In the genomic region with DNA sequence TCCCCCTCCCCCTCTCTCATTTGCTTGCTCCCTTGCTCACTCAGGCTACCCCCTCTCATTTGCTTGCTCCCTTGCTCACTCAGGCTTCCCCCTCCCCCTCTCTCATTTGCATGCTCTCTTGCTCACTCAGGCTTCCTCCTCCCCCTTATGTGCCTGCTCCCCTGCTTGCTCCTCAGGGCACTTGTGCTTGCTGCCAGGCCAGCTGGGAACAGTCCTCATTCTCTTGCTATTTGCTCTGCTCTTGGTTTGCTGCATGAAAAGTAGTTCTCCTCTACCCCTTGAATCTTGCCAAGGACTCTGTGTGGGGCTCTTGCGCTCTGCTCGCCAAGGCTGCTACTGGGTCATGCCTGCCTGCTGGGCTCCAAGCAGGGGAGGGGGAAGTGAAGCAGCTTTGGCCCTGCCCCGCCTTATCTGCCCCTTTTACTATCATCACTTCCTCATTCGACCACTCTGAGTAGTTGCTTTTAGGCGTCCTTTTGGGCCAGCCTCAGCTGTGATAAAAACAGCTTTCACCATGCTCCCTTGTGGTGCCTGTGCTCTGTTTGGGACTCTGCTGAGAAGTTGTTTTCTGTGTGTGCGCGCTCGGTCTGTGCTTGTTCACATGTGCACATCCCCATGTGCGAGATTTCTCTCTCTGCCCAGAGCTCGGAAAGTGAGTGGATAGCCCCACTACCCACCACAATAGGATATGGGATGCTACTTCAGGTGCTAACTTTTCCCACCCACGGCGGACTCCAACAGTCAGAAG, we compare ENCODE assay signal across 8 mouse cellular contexts. TPM values are rescaled to one million over a fixed set of nuclear protein-coding genes. Genes with fewer than 3 reads are reported as not detected.
DNase-seq lines count a peak whose midpoint lies in the region; ATAC-seq and TF ChIP-seq lines count a peak whose summit lies in the region.

No protein-coding gene starts in this region.

- WGBS in heart, embryonic 10.5 days = 16% methylated on average over 12 of the region's 12 CpGs
- 36% methylated on average over 12 of the region's 12 CpGs for WGBS in embryonic facial prominence, embryonic 10.5 days
- 30% methylated on average over 12 of the region's 12 CpGs for WGBS in hindbrain, embryonic 16.5 days

- H3K9me3 ChIP-seq in heart, embryonic 10.5 days = no peaks in the 10 kb centered on the region
- H3K9me3 ChIP-seq in MEL (replicated peaks; ENCODE audit: insufficient read depth, low read length) = no peaks in the 10 kb centered on the region
- H3K9me3 ChIP-seq in embryonic facial prominence, embryonic 10.5 days = no peaks in the 10 kb centered on the region
- H3K9me3 ChIP-seq in hindbrain, embryonic 16.5 days (ENCODE audit: control insufficient read depth, low read length) = no peaks in the 10 kb centered on the region
- H3K9me3 ChIP-seq in megakaryocyte, embryonic 14.5 days = no peaks in the 10 kb centered on the region

- H3K79me2 ChIP-seq in MEL (ENCODE audit: control insufficient read depth, insufficient read depth, low read length, poor library complexity) = no peaks in the 10 kb centered on the region

- peak overlapping the region; percentile 52 for H3K4me3 ChIP-seq in heart, embryonic 10.5 days
- peak overlapping the region; percentile 41 to 44; a peak in 3 of 4 replicates for H3K4me3 ChIP-seq in MEL (ENCODE audit: control insufficient read depth in 1 of 2, insufficient read depth in 1 of 2, low read depth in 2 of 2, low read length in 2 of 2)
- peak overlapping the region; percentile 32 for H3K4me3 ChIP-seq in embryonic facial prominence, embryonic 10.5 days
- H3K4me3 ChIP-seq in hindbrain, embryonic 16.5 days (ENCODE audit: low read length) = peak overlapping the region; percentile 1; the same call in 1 of the 2 replicates
- H3K4me3 ChIP-seq in megakaryocyte, embryonic 14.5 days (replicated peaks) = peak overlapping the region; percentile 28

- no peak for TF ChIP-seq EP300 in MEL (IDR thresholded peaks at IDR 0.05; ENCODE audit: low read depth in 1 of 2, low read length in 2 of 2)

- TF ChIP-seq POLR2A in MEL (IDR thresholded peaks at IDR 0.05; ENCODE audit: control insufficient read depth in 1 of 2, insufficient read depth in 1 of 2, low read depth in 1 of 2, low read length in 2 of 2, poor library complexity in 1 of 2) = no peak

- H3K4me1 ChIP-seq in heart, embryonic 10.5 days = no peaks in the 10 kb centered on the region
- H3K4me1 ChIP-seq in MEL (ENCODE audit: control insufficient read depth in 1 of 2, insufficient read depth in 2 of 2, low read length in 2 of 2) = peaks cover 0 to 4% of the 10 kb centered on the region in 2 experiments; a peak in 1 of 4 replicates
- 0 out of 2 replicates have a peak, but pooled peaks cover 5% of the 10 kb centered on the region for H3K4me1 ChIP-seq in embryonic facial prominence, embryonic 10.5 days
- H3K4me1 ChIP-seq in hindbrain, embryonic 16.5 days (ENCODE audit: control insufficient read depth, insufficient read depth, low read depth, low read length) = no peaks in the 10 kb centered on the region
- H3K4me1 ChIP-seq in megakaryocyte, embryonic 14.5 days = no peaks in the 10 kb centered on the region

- peak overlapping the region; percentile 40 for H3K4me2 ChIP-seq in hindbrain, embryonic 16.5 days (ENCODE audit: low read length)

- no peak for TF ChIP-seq RAD21 in MEL (IDR thresholded peaks at IDR 0.05; ENCODE audit: low read depth, low read length)

- H3K27ac ChIP-seq in heart, embryonic 10.5 days = peak overlapping the region; percentile 42; the same call in 1 of the 2 replicates
- H3K27ac ChIP-seq in MEL (ENCODE audit: control insufficient read depth, low read depth, low read length) = peak overlapping the region; percentile 49
- peak overlapping the region; percentile 45 for H3K27ac ChIP-seq in embryonic facial prominence, embryonic 10.5 days (replicated peaks)
- H3K27ac ChIP-seq in hindbrain, embryonic 16.5 days (ENCODE audit: low read depth, low read length) = peak overlapping the region; percentile 6; the same call in 1 of the 2 replicates

- DNase-seq in heart, embryonic 10.5 days (ENCODE audit: low spot score) = peak; percentile 72
- no peak for DNase-seq in heart, postnatal 36 days
- peak; percentile 60 for DNase-seq in MEL (ENCODE audit: low read depth, low spot score)
- peak; percentile 32 for DNase-seq in embryonic facial prominence, embryonic 10.5 days (ENCODE audit: low spot score)
- no peak for DNase-seq in gastrocnemius, postnatal 25 days

- peak; percentile 94 for ATAC-seq in hindbrain, embryonic 16.5 days
- ATAC-seq in erythroblast, adult 5-6 weeks (replicated peaks; ENCODE audit: low FRiP score, poor library complexity, severe bottlenecking) = no peak

- intact Hi-C loops in heart, postnatal 36 days (cut with DNase I) = no loop called here

- H3K27me3 ChIP-seq in heart, embryonic 10.5 days (ENCODE audit: insufficient read depth, poor library complexity, severe bottlenecking) = no peaks in the 10 kb centered on the region
- H3K27me3 ChIP-seq in MEL (ENCODE audit: control insufficient read depth in 1 of 2, insufficient read depth in 2 of 2, low read length in 2 of 2) = no peaks in the 10 kb centered on the region
- H3K27me3 ChIP-seq in embryonic facial prominence, embryonic 10.5 days (replicated peaks; ENCODE audit: low read depth, poor library complexity, severe bottlenecking) = no peaks in the 10 kb centered on the region
- no peaks in the 10 kb centered on the region for H3K27me3 ChIP-seq in hindbrain, embryonic 16.5 days (replicated peaks; ENCODE audit: control insufficient read depth, insufficient read depth, low read length)
- H3K27me3 ChIP-seq in megakaryocyte, embryonic 14.5 days (replicated peaks) = peaks cover 7% of the 10 kb centered on the region

- TF ChIP-seq CTCF in MEL (IDR thresholded peaks at IDR 0.05 in 2 of 3, conservative IDR thresholded peaks at IDR 0.05 in 1 of 3; ENCODE audit: control insufficient read depth in 1 of 3, insufficient read depth in 1 of 3, low read depth in 2 of 3, low read length in 3 of 3, poor library complexity in 1 of 3, severe bottlenecking in 1 of 3) = no peak

- no peaks in the 10 kb centered on the region for H3K36me3 ChIP-seq in heart, embryonic 10.5 days
- H3K36me3 ChIP-seq in MEL (ENCODE audit: control insufficient read depth in 1 of 2, insufficient read depth in 2 of 2, low read length in 2 of 2) = no peaks in the 10 kb centered on the region
- H3K36me3 ChIP-seq in embryonic facial prominence, embryonic 10.5 days (replicated peaks) = no peaks in the 10 kb centered on the region
- no peaks in the 10 kb centered on the region for H3K36me3 ChIP-seq in hindbrain, embryonic 16.5 days (ENCODE audit: control insufficient read depth, insufficient read depth, low read length)
- no peaks in the 10 kb centered on the region for H3K36me3 ChIP-seq in megakaryocyte, embryonic 14.5 days (replicated peaks; ENCODE audit: low read length)

- peak overlapping the region; percentile 21; the same call in 1 of the 2 replicates for H3K9ac ChIP-seq in MEL (ENCODE audit: control insufficient read depth, low read depth, low read length, poor library complexity, severe bottlenecking)
- no peak overlapping the region for H3K9ac ChIP-seq in hindbrain, embryonic 16.5 days (ENCODE audit: low read depth, low read length)

TF ChIP-seq in MEL, 35 proteins besides CTCF, POLR2A, EP300 and RAD21:
- TF ChIP-seq ELF1 (IDR thresholded peaks at IDR 0.05; ENCODE audit: low read depth, low read length) (0 out of 2 replicates have a peak, but pooled peaks have one; percentile 36), UBTF (IDR thresholded peaks at IDR 0.05; ENCODE audit: borderline replicate concordance, insufficient read depth, low read depth, low read length) (no peak), MEF2A (IDR thresholded peaks at IDR 0.05; ENCODE audit: extremely low read depth, insufficient replicate concordance, low read depth, low read length, poor library complexity, severe bottlenecking) (no peak), GATA1 (IDR thresholded peaks at IDR 0.05; ENCODE audit: low read depth, low read length) (peak; percentile 46; the same call in 1 of the 2 replicates)

RNA-seq across cellular contexts. Expression of a gene that starts 13.2 kb away (rescaled TPM):
- polyA plus RNA-seq in heart, embryonic 10.5 days (2016; fragmentation: Nextera tagmentation; extraction: Ambion mirVana) = 0.63 and 2.4 TPM in 2 replicates
- total RNA-seq in heart, postnatal 36 days (2021) = under 1 TPM in 1 of 2 experiments, not detected in 1; 0.67 TPM
- total RNA-seq in MEL (2012; rRNA removed) = not detected in 2 replicates
- polyA plus RNA-seq in MEL (2012; ENCODE audit: insufficient read depth in 1 of 2, insufficient read length in 2 of 2, low read depth in 1 of 2, low replicate concordance in 2 of 2, missing spikeins in 1 of 2) = not detected
- polyA plus RNA-seq in embryonic facial prominence, embryonic 10.5 days (2016; fragmentation: Nextera tagmentation; extraction: Ambion mirVana) = 1.8 and 2.8 TPM in 2 replicates
- 11.8 and 13.0 TPM in 2 replicates for polyA plus RNA-seq in hindbrain, embryonic 16.5 days (2015; fragmentation: Nextera tagmentation; extraction: Ambion mirVana)
- not detected in 2 replicates for polyA plus RNA-seq in megakaryocyte, embryonic 14.5 days (2012; ENCODE audit: insufficient read depth, low replicate concordance)
- total RNA-seq in erythroblast, adult 5-6 weeks (2015; ENCODE audit: low replicate concordance) = not detected in 2 replicates
- total RNA-seq in erythroblast, adult 5-6 weeks (2017; ENCODE audit: low replicate concordance) = not detected in 2 replicates
- total RNA-seq in gastrocnemius, postnatal 25 days (2021) = not detected

Comparison
In these comparisons a context has a peak if more than half of its experiments do, and no peak if none do; other contexts are left out.
1. DNase-seq: peak in heart, embryonic 10.5 days (single experiment), MEL (single experiment) and embryonic facial prominence, embryonic 10.5 days (single experiment); none in heart, postnatal 36 days (0 of 2) and gastrocnemius, postnatal 25 days (single experiment).
2. H3K4me3 ChIP-seq: peak in every context shown above with its lines; median percentile 52 in heart, embryonic 10.5 days; 42 in MEL; 32 in embryonic facial prominence, embryonic 10.5 days; 28 in megakaryocyte, embryonic 14.5 days; 1 in hindbrain, embryonic 16.5 days.
3. Peak in every context shown above with its lines, with median percentiles within 50 percentile points of each other: H3K27ac ChIP-seq.